Mouse (Mus musculus) intestine, postnatal 0 days (tissue): ENCODE results near the gene Defa23. TPM values are rescaled to one million over a fixed set of nuclear protein-coding genes. Genes with fewer than 3 reads are reported as not detected.
A peak's percentile ranks its signal among the peaks of the same experiment; 100 is the strongest.
"Not testable (repeated sequence)": the region's sequence is repeated elsewhere in the genome, so short reads cannot be mapped to it uniquely, and the experiment has no call there.

Experiments used
- ATAC-seq: fragments of 200-750 bp; cut with Nextera tagmentation; 2 replicates; pipeline ENCODE4 v1.8.0; 2017; ENCODE audit warnings: mild to moderate bottlenecking, moderate TSS enrichment, moderate library complexity
- H3K27ac ChIP-seq: fragments of 300-500 bp; sonication (generic); 2 replicates; pipeline ENCODE4 v1.5.1; 2014; ENCODE audit warnings: mild to moderate bottlenecking, low read depth, low read length, moderate library complexity
- H3K27me3 ChIP-seq: fragments of 300-500 bp; sonication (generic); replicated peaks from 2 replicates; pipeline ENCODE4 v1.6.1; 2014; ENCODE audit warnings: low read length, mixed read lengths; ENCODE audit not compliant: control insufficient read depth, insufficient read depth
- H3K36me3 ChIP-seq: fragments of 300-500 bp; sonication (generic); 2 replicates; pipeline ENCODE4 v1.6.1; 2014; ENCODE audit warnings: mild to moderate bottlenecking, moderate library complexity; ENCODE audit not compliant: control insufficient read depth, insufficient read depth
- H3K4me1 ChIP-seq: fragments of 300-500 bp; sonication (generic); replicated peaks from 2 replicates; pipeline ENCODE4 v1.6.1; 2014; ENCODE audit warnings: antibody characterized with exemption, low read length, mixed read lengths; ENCODE audit not compliant: control insufficient read depth, insufficient read depth
- H3K4me2 ChIP-seq: fragments of 300-500 bp; sonication (generic); replicated peaks from 2 replicates; pipeline ENCODE4 v1.6.1; 2014; ENCODE audit warnings: low read depth, mild to moderate bottlenecking, moderate library complexity
- H3K4me3 ChIP-seq: fragments of 300-500 bp; sonication (generic); 2 replicates; pipeline ENCODE4 v1.5.1; 2014; ENCODE audit warnings: low read depth, low read length
- H3K9ac ChIP-seq: fragments of 300-500 bp; sonication (generic); 2 replicates; pipeline ENCODE4 v1.6.1; 2014; ENCODE audit warnings: mild to moderate bottlenecking, low read depth, low read length
- H3K9me3 ChIP-seq: fragments of 300-500 bp; sonication (generic); 2 replicates; pipeline ENCODE4 v1.6.1; 2016; ENCODE audit warnings: mixed run types; ENCODE audit not compliant: control insufficient read depth
- CTCF ChIP-seq: sonication (generic); IDR thresholded peaks from 2 replicates; pipeline ENCODE4 v1.5.1; 2016; ENCODE audit warnings: low read depth, mild to moderate bottlenecking, control low read depth, antibody characterized with exemption, moderate library complexity
- WGBS: fragments of 180-500 bp; shearing (Covaris S2); extraction: QIAGEN DNeasy Blood & Tissue Kit; methylation state at CpG from one replicate; pipeline ENCODE4 v1.1.7; 2014; 5-methylcytosine and 5-hydroxymethylcytosine counted together
- polyA plus RNA-seq: library from polyadenylated mRNA; unstranded; fragments of >200 nt; fragmentation: Nextera tagmentation; extraction: Ambion mirVana; gene quantifications from 2 replicates; pipeline ENCODE4 v1.2.1, GENCODE M21; 2015

The Defa23 gene
- polyA plus RNA-seq, result not detected in 2 replicates

DNA sequence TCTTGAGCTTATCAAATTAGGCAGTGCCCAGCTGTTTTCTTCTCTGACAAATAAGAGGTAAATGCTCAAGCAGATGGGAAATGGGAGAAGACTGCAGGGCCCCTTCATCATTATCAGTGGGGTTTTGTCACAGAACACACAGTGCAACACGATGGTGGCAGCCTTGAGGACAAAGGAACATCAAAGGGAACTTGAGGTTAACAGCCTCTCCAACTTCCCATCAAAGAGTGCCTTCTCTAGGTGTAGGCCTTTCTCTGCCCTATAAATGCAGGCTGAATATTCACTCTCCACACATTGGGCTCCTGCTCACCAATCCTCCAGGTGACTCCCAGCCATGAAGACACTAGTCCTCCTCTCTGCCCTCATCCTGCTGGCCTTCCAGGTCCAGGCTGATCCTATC is at the start of gene Defa23:
Gene Defa23 (plus strand): TSS at position 301 of the 400 bp plus-strand sequence.
- not testable (repeated sequence) for H3K27ac ChIP-seq, H3K4me2 ChIP-seq, H3K9me3 ChIP-seq, H3K9ac ChIP-seq, ATAC-seq, H3K27me3 ChIP-seq, H3K4me3 ChIP-seq, H3K4me1 ChIP-seq, H3K36me3 ChIP-seq
- no CpG with 5 or more reads among the region's 1 CpGs for WGBS

DNA sequence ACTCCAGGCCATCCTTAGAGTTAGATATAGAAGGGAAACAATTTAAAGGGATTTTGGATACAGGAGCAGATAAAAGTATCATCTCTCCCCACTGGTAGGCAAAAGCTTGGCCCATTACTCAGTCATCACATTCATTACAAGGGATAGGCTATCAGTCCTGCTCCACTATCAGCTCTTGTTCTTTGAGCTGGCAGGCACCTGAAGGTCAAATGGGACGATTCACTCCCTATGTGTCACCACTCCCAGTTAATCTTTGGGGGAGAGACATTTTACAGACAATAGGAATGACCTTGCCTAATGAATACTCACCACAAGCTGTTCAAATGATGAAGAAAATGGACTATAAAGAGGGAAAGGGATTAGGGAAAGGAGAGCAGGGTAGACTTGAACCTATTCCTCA is 48.0 kb upstream of the Defa23 start:
- no peaks in the 10 kb centered on the region for H3K4me1 ChIP-seq
- no peak overlapping the region for H3K9ac ChIP-seq
- H3K4me3 ChIP-seq, result no peak overlapping the region
- 22% methylated on average over 1 of the region's 1 CpGs for WGBS
- no peaks in the 10 kb centered on the region for H3K36me3 ChIP-seq
- H3K9me3 ChIP-seq, result no peaks in the 10 kb centered on the region
- ATAC-seq, result no peak
- no peaks in the 10 kb centered on the region for H3K27me3 ChIP-seq
- no peak for TF ChIP-seq CTCF
- H3K27ac ChIP-seq, result no peak overlapping the region
- no peak overlapping the region for H3K4me2 ChIP-seq

DNA sequence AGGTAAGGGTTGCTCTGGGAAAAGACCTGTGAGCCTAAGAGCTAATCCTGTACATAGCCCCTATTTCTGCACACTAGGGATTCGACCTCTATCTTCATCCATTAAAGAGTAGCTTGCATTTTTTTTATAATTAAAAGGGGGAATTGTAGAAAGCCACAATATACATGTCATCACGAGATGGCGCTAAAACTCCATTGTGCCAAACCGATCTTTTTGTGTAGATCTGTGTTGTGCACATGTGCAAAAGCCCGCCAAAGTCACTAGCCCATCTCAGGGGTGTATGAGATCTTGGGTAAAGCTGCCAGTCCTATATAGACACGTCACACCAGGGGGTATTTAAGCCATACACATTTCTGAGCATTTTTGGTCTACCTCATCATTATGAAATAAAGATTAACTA is 46.3 kb upstream of the Defa23 start:
- H3K4me1 ChIP-seq, H3K9me3 ChIP-seq, H3K4me3 ChIP-seq, H3K36me3 ChIP-seq, H3K9ac ChIP-seq, H3K27ac ChIP-seq, H3K27me3 ChIP-seq, H3K4me2 ChIP-seq, ATAC-seq: not testable (repeated sequence)
- TF ChIP-seq CTCF, result peak; percentile 31; the same call in 1 of the 2 replicates
- 42% methylated on average over 6 of the region's 6 CpGs for WGBS

DNA sequence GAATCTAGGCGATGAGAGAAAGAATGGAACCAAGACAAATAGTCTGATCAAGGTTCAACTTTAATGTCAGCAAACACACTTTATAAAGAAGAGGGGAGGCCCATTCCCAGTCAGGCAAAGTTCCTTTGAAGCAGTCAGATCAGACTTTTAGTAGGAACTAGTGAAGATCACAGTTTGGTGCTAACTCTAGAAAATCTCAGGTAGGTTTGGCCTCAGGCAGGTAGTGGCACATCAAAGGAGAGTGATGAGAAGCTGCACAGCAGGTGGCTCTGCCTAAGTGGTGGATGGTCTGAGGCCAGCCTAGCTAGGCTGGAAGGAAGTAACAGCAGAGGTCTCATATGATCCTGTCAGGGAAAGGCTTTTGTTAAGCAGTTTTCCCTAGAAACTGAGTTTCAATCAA is 44.3 kb upstream of the Defa23 start:
- not testable (repeated sequence) for H3K4me3 ChIP-seq, H3K27me3 ChIP-seq, H3K9me3 ChIP-seq, H3K36me3 ChIP-seq, H3K4me1 ChIP-seq, H3K27ac ChIP-seq, ATAC-seq, H3K9ac ChIP-seq, H3K4me2 ChIP-seq
- 59% methylated on average over 1 of the region's 1 CpGs for WGBS

DNA sequence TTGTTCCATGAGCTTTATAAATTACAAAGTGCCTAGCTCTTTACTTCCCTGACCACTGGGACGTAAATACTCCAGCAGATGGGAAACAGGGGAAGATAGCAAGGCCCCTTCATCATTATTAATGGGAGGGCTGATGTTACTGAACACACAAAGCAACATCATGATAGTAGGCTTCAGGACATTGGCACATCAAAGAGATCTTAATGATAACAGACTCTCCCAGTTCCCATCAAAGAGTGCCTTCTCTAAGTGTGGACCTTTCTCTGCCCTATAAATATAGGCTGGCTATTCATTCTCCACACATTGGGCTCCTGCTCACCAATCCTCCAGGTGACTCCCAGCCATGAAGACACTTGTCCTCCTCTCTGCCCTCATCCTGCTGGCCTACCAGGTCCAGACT is 29.6 kb upstream of the Defa23 start, which contains the start of gene Defa21:
Gene Defa21 (plus strand): TSS at position 301 of the 400 bp plus-strand sequence.
- H3K9me3 ChIP-seq, H3K9ac ChIP-seq, H3K4me3 ChIP-seq, H3K36me3 ChIP-seq, ATAC-seq, H3K27me3 ChIP-seq, H3K4me2 ChIP-seq, H3K4me1 ChIP-seq, H3K27ac ChIP-seq: not testable (repeated sequence)
- no CpG with 5 or more reads among the region's 1 CpGs for WGBS

DNA sequence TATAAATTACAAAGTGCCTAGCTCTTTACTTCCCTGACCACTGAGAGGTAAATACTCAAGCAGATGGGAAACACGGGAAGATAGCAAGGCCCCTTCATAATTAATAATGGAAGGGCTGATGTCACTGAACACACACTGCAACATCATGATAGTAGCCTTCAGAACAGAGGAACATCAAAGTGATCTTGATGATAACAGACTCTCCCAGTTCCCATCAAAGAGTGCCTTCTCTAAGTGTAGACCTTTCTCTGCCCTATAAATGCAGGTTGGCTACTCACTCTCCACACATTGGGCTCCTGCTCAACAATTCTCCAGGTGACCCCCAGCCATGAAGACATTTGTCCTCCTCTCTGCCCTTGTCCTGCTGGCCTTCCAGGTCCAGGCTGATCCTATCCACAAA is 9.9 kb downstream of the Defa23 start, which contains the start of gene Defa35:
Gene Defa35 (plus strand): TSS at position 301 of the 400 bp plus-strand sequence.
- not testable (repeated sequence) for H3K4me1 ChIP-seq, H3K4me3 ChIP-seq, H3K9ac ChIP-seq, H3K4me2 ChIP-seq, H3K36me3 ChIP-seq, ATAC-seq, H3K9me3 ChIP-seq, H3K27me3 ChIP-seq, H3K27ac ChIP-seq
- 63% methylated on average over 1 of the region's 1 CpGs for WGBS

DNA sequence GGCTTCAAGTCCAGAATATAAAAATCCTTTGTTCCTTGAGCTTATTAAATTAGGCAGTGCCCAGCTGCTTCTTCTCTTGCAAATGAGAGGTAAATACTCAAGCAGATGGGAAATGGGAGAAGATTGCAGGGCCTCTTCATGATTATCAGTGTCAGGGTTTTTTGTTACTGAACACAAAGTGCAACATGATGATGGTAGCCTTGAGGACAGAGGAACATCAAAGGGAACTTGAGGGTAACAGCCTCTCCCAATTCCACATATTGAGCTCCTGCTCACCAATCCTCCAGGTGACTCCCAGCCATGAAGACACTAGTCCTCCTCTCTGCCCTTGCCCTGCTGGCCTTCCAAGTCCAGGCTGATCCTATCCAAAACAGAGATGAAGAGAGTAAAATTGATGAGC is 29.3 kb downstream of the Defa23 start, which contains the start of gene Defa25:
Gene Defa25 (plus strand): TSS at position 301 of the 400 bp plus-strand sequence.
- H3K27ac ChIP-seq, H3K9ac ChIP-seq, H3K9me3 ChIP-seq, ATAC-seq, H3K4me3 ChIP-seq, H3K36me3 ChIP-seq, H3K4me1 ChIP-seq, H3K4me2 ChIP-seq, H3K27me3 ChIP-seq: not testable (repeated sequence)
